In genomic region chr11:91463578-91464401, GRCm38 (mm10) we compare ENCODE assay signal across 14 mouse cellular contexts.
"Had no signal": no experiment of that assay in that cellular context is flagged by ENCODE, and none has a peak within 500 bp of the region (broad histone marks: within the 10 kb centered on the region; RNA-seq: fewer than 3 reads in every experiment).

No protein-coding gene starts in this region.

- H3K27me3 ChIP-seq: kidney, embryonic 15.5 days; liver, embryonic 15.5 days; midbrain, embryonic 15.5 days; neural tube, embryonic 13.5 days had no signal

- H3K4me2 ChIP-seq: kidney, embryonic 15.5 days; liver, embryonic 11.5 days; liver, embryonic 15.5 days; lung, embryonic 14.5 days; midbrain, embryonic 15.5 days; neural tube, embryonic 13.5 days had no signal

- H3K36me3 ChIP-seq: kidney, embryonic 15.5 days; limb, embryonic 10.5 days; liver, embryonic 15.5 days; midbrain, embryonic 15.5 days; neural tube, embryonic 13.5 days had no signal

- DNase-seq: kidney, adult 18-20 months; kidney, postnatal 14 days; lung, embryonic 14.5 days; lung, postnatal 10 days; lung, postnatal 4 days; right cerebral cortex, adult 18-20 months; thymus, postnatal 25 days had no signal

- ATAC-seq: midbrain, embryonic 15.5 days had no signal

- H3K4me3 ChIP-seq: kidney, embryonic 15.5 days; limb, embryonic 10.5 days; liver, embryonic 15.5 days; midbrain, embryonic 15.5 days; neural tube, embryonic 13.5 days had no signal

- H3K4me1 ChIP-seq: kidney, embryonic 15.5 days; liver, embryonic 15.5 days; midbrain, embryonic 15.5 days; neural tube, embryonic 13.5 days had no signal

- H3K9ac ChIP-seq: kidney, embryonic 15.5 days; liver, embryonic 15.5 days; lung, embryonic 14.5 days; midbrain, embryonic 15.5 days; neural tube, embryonic 13.5 days had no signal

- H3K9me3 ChIP-seq: kidney, embryonic 15.5 days; limb, embryonic 10.5 days; liver, embryonic 15.5 days; midbrain, embryonic 15.5 days; neural tube, embryonic 13.5 days had no signal

- H3K27ac ChIP-seq: kidney, embryonic 15.5 days; limb, embryonic 10.5 days; liver, embryonic 15.5 days; midbrain, embryonic 15.5 days; neural tube, embryonic 13.5 days; stomach, postnatal 0 days had no signal
